Mouse (Mus musculus) spleen, adult 12 weeks (tissue): Measurements from ENCODE around the gene Lmna.
A peak's percentile ranks its signal among the peaks of the same experiment; 100 is the strongest.

Experiments
- DNase-seq: peaks from one replicate; pipeline ENCODE4 v3.0.0; 2022; ENCODE audit warnings: low spot score

The Lmna gene

DNA sequence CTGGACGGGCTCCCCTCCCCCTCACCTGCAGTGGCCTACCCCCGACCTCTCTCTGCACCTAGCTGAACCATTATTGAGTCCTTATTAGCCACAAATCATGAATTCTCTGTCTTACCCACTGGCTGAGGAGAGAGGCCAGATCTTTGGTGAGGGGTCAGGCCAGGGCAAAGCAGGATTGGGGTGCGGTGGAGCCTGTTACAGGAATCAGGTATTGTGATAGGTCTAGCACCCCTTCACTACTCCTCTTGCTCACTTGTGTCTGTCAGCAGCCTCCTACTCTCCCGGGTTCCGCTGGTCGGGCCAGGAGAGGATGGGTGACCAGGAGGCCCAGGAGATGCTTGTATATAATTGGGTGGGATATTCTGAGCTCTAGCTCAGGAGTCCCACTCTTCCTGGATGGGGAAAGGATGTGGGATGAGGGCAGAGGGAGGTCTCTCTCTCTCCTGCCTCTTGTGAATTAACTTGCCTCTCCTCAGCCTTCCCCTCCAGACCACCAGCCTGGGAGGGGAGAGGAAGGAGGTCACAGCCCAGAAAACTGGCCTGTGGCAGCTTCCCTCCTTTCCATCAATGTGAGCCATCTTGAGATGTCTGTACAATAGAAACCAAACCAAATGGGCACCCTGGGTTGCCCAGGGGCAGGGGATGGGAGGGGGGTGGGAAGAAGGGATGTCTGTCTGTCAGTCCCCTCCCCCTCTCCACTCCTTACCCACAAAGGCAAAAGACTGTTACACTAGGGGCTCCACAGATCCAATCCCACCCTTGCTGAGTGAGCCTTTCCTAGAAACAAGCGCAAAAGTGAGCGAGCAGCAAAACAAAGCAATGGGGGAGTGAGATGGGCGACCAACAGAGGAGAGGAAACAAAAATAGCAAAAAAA lies 28.8 kb upstream of the Lmna start:
- DNase-seq, result no peak

DNA sequence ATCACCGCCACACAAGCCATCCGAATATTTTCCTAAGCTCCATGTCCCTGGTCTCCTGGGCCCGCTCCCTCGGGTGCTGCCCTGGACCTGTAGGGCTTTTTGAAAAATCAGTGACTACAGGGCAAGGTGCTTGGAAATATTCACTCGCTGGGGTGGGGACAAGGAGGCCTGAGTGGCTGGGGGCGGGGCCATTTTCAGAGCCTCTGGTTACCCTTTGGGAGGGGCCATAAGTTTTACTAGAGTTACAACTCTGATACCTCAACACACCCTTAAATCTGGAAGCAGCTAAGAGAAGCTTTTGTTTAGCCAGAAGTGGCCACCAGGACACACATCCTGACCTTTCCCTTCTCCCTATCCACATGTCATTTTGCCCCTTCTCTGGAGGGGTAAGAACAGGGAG lies 27.4 kb upstream of the Lmna start:
- no peak for DNase-seq

DNA sequence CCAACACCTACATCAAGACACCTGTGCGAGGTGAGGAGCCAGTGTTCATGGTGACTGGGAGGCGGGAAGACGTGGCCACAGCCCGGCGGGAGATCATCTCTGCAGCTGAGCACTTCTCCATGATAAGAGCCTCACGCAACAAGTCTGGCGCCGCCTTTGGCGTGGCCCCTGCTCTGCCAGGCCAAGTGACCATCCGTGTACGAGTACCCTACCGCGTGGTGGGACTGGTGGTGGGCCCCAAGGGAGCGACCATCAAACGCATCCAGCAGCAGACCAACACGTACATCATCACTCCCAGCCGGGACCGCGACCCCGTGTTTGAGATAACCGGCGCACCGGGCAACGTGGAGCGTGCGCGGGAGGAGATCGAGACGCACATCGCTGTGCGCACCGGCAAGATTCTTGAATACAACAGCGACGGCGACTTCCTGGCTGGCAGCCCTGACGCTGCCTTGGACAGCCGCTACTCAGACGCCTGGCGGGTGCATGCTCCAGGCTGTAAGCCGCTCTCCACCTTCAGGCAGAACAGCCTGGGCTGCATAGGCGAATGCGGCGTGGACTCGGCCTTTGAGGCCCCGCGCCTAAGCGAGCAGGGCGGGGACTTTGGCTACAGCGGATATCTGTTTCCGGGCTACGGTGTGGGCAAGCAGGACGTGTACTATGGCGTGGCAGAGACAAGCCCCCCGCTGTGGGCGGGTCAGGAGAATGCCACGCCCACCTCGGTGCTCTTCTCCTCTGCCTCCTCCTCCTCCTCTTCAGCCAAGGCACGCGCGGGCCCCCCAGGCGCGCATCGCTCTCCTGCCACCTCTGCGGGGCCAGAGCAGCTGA lies 26.6 kb upstream of the Lmna start:
- DNase-seq, result no peak

DNA sequence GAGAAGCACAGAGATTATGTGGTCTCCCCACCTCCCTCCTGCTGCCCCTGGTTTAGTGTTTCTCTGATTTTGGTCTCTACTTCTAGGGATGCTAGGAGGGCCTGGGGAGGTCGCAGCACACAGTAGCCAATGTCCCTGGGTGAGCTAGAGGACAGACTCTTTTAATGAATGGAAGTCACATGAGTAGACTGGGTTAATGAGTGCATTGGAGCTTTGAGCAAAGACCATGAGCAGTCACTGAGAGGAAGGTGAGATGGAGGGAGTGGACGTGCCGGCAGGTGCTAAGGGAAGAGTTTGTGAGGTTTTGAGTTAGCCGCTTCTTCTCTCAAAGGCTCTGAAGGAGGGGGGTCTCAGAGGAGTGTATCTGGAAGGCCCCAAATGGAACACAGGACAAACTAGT lies 25.8 kb upstream of the Lmna start:
- DNase-seq, result no peak

DNA sequence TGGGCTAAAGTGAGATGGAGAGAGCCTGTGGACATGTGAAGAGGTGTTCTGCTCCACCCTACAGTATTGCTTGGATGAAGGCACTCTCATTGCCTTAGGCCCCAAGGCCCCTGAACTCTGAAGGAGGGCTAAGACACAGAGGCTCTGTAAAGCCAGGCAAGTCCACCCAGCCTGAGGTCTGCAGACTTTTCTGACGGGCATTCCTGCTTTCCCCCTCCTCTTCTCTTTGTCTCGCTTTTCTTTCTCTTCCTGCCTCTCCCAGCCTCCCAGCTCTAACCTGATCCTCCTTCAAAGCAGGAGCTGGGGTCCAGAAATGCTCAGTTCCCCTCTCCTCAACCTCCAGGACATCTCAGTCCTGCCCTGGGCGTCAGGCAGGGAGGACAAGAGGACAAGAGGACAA lies 25.2 kb upstream of the Lmna start:
- no peak for DNase-seq

DNA sequence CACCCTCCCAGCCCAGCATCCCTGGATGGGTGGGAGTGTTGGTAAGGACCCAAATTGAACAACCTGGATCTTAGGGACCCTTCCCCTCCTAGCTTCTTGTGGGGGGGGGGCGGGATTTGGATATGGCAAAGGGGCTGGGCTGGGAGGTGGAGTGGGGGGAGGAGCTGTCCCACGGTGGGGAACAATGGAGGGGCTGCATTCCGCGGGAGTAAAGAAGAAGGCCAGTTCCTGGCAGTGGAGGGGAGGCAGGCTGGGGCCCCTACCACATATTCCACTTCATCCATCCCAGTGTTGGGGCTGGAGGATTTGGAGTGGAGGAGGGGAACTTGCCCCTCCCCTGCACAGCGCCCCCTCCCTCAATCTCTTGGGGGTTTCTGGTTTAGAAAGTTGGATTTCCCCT lies 23.9 kb upstream of the Lmna start:
- no peak for DNase-seq

DNA sequence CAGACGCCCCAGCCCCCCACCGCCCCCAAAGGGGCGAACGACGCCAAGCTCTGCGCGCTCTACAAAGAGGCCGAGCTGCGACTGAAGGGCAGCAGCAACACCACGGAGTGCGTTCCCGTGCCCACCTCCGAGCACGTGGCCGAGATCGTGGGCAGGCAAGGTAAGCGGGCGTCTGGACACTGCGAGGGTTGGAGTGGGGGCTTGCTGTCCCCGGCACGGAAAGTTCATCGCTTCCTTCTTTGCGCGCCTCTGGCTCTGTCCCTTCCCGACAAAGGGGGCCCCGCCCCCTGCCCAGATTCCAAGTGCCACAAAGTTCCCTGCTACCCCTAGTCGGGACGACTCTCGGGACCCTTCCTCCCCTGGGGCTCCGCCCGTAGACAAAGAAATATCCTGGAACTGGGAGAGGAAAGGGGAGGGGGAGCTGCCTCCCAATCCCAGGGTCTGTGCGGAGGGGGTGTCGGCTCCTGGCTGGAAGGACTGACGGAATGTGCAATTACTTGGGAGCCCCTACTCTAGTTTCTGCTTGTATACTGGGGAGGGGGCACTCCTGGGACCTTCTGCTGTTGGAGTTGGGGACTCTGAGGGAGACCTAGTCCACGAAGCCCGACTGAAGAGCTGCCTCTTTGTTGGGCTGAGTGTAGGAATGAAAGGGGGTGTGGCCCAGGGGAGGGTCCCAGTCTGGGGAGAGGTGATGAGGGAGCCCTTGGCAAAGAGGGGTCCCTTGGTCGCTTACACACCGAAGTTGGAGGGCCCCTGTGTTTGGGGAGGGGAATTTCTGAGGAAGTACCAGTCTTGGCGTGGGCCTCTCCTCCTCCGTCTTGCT lies 23.1 kb upstream of the Lmna start:
- DNase-seq, result no peak

DNA sequence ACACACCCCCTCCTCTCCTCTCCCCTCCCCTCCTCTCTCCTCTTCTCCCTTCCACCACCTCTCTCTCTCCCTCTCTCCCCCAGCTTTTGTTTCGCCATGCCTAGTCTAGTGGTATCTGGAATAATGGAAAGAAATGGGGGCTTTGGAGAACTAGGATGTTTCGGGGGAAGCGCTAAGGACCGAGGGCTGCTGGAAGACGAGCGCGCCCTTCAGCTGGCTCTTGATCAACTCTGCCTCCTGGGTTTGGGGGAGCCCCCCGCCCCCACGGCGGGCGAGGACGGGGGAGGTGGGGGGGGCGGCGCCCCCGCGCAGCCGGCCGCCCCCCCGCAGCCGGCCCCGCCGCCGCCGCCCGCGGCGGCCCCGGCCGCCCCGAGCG lies 22.5 kb upstream of the Lmna start, which contains the start of gene Mex3a:
Gene Mex3a (plus strand): TSS at position 97 of the 376 bp plus-strand sequence.
- DNase-seq, result no peak

DNA sequence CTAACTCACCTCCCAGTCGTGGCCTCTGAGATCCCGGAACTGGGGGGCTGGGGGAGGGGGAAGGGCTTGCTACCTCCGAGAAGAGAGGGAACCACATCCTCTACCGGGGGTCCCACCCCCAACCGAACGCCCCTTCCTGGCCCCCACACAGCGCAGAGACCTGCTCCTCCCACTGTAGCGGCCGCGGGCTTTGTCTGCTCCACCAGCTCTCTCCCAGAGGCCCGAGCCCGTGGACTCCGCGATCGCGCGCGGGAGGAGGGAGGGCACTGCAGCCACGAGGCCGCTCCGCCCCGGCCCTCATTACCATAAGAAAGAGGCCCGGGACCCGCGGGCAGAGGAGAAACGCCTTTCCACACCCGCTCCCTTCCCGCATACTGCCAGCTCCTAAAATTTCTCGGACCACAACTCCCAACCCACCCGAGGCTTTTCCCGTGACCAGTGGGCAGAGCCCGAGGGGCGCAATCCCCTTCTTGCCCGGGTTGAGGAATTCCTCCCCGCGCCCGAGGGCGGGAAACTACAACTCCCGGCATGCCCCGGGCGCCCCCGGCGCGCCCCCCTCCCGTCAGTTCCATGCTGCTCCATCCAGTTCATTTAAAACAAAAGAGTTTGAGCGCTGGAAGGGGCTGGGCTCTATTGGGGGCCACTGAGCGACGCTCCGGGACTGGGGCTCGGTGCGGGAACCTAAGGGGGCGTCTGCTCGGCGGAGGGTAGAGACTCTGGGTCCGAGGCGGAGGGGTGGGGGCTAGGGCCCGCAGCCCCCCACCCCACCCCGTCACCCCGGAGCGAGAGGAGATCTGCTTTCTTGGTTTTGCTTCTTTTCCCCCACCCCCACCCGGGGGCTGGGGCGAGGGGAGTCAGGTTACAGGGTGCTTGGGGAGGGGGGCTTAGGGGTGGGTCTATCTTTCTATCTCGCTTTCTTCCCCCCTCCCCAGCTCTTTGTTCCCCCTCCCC lies 21.9 kb upstream of the Lmna start:
- peak; percentile 71 for DNase-seq

DNA sequence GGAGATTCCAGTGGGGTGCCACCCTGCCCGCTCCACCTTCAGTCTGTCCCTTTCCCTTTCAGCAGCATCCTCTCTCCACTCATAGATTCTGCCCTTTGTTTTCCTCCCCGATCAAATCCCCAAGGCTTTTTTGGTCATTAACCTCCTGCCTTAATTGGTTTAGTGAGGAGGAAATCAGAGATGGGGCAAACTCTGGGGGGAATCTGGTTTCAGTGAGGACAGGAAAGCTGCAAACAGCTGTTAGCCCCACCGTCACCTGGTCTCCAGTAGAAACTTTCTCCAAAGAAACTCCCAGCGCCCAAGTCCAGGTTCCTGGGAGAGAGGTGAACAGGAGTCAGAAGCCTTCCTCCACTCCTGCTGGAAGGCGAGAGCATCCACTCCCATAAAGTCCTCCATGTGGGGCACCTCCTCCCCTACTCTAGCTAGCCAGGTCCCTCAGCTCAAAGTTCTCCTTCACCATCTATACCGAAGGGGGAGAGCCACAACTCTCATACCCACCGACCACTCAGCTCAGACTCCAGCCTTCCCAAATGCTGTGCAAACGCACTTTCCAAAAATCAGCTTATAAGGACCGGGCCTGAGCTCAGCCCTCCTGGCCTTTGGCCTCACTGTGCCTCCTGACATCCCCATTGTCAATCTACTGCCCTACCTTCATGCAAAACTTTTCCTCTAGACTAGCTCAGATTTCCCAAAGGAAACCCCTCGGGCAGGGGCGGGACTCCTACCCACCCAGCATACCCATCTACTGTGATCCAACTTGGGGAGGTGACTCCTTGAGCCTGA lies 20.5 kb upstream of the Lmna start:
- DNase-seq, result no peak

DNA sequence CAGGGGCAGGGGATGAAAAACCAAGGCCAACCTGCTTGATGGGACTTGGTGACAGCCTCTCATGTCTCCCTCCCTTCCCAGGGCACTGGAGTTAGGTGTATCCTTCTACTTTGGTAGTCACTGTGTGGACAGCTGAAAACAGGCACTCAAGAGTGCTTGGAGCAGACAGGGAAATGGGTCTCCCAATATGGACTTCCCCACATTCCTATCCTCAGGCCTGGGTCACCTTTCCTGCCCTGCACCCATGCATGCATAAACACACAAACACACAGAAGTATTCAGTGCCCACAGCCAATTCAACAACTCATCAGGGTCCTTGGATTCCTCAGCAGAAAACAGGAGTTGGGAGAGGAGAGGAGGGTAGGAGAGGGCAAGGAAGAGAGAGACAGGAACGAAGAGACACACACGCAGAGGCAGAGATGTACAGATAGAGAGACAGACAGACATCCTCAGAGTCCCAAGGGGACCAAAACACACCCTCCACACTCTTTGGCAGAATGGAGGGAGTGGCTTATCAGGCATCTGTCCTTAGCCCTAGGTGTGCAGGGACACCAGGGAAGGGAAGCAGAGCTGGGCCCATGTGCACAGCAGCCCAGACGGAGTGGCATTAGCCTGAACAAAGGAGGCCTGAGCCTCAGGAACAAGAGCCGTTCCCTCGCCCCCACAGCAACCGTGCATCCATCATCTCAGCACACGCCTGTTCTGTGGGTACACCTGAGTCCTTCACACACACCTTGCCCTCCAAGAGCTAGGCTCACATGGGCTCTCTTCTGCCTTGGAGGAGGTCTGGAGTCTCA lies 19.6 kb upstream of the Lmna start:
- no peak for DNase-seq

DNA sequence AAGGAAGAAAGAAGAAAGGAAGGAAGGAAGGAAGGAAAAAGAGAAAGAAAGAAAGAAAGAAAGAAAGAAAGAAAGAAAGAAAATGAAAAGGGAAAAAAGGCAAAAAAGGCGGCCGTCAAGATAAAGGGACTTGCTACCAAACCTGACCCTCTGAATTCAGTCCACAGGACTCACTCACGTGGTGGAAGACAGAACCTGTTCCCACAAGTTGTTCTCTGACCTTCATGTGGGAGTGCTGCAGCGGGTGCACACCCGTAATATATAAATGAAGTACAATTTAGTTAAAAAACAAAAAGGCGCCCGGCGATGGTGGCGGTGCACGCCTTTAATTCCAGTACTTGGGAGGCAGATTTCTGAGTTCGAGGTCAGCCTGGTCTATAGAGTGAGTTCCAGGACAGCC lies 18.9 kb upstream of the Lmna start:
- DNase-seq, result no peak

DNA sequence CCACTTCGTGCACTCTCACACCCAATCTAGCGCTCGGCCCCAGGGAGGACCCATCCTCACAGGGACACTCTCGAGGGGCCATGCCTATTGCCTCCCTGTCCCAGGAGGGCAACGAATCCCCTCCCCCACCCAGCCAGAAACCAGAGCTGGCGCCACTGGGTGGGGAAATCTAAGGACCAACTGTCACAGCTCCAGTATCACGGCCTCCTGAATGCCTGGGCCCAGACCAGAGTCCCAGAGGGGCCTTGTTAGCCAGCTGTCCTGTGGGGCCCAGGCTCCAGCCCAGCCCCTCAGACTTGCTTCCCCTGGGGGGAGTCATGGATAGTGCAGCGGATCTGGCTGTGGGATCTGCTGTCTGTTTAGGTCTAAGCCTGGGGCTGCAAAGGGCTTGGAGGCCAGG lies 17.8 kb upstream of the Lmna start:
- DNase-seq, result no peak

DNA sequence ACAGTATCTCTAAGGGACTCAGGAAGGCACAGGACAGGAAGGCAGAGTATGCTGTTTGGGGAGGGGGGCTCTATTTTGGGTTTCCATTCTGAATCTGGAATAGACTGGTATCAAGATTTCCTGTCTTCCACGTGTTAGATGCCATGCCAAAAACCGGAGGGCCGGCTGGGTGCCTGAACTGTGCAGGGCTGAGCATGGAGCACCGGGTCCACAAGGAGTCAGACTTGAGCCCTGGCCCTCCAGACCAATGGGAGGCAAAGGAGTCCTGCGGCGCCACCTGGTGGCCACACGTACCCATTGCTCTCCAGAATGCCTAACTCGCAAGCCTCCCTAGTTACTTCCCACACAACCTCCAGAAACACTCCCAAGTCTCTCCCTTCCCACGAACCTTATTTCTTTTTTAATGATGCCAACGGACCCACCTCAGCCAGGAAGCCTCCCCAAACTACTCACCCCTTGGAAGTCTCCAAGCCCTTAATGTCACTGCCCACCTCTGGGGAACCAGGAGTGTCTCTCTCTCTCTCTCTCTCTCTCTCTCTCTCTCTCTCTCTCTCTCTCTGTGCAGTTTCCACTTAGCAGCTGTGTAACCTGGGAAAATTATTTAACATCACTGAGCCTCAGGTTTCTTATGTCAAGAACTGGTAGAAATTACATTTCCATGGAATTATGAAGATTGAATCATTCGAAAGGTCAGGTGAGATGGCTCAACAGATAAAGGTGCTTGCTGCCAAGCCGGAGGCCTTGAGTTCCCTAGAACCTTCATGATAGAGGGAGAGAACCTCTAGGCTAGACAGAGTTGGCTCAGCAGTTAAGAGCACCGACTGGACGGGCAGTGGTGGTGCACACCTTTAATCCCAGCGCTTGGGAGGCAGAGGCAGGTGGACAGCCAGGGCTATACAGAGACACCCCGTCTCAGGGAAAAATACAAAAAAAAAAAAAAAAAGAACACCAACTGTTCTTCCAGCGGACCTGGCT lies 16.7 kb upstream of the Lmna start:
- DNase-seq, result peak; percentile 77

DNA sequence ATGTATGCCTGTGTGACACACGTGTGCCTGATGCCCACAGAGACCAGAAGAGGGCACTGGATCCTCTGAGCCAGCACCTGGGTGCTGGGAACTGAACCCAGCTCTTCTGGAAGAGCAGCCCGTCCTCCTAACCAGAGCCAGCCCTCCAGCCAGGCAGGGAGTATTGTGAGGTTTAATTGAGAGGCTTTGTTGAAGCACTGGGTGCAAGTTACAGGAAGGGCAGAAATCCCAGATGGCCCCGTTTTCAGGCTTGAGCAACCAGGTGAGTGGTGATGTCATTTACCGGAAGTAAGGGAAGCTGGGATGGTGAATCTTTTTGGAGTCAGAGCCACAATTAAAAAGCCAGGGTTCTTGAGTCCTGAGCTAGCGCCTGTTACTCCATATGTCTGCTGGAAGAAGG lies 15.3 kb upstream of the Lmna start:
- no peak for DNase-seq

DNA sequence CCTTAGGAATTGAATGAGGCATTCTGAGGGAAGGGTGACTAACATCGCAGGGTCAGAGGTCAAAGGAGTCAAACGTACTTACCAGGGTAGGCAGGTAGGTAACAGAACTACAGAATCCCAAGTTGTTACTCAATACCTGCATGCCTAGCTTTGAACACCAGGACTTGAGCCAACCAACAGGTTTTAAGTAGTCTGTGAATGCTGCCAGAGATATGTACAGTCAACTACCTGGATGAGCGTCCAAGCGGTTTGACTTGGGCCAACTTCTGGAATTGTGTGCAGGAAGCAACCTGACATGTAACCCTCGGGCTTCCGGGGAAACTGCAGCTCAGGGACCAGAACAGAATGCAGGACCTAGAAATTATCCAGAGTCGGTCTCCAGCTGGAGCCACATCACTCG lies 13.3 kb upstream of the Lmna start:
- DNase-seq, result no peak

DNA sequence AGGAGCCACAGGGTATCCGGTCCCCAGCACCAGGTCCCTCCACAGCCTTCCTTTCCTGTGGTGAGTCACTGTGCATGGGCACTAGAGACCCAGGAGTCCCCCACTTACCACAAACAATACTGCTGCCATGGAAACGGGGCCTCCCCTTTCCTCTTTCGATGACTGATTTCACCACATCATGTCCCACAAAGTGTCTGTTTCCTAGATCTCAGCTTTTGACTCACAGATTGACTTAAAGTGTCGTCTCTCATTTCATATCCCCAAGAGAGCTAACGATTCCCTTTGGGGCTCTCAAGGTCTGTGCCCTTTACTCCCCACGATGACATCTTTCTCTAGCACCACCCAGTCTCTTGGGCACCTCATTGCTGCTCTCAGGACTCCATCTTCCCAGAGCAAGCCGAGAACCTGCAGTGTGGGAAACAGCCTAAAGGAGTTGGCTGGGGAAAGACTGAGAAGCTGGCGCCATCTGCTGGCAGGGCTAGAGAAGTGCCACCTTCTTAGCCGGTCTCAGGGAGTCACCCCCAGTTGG lies 12.1 kb upstream of the Lmna start:
- DNase-seq, result peak; percentile 62

DNA sequence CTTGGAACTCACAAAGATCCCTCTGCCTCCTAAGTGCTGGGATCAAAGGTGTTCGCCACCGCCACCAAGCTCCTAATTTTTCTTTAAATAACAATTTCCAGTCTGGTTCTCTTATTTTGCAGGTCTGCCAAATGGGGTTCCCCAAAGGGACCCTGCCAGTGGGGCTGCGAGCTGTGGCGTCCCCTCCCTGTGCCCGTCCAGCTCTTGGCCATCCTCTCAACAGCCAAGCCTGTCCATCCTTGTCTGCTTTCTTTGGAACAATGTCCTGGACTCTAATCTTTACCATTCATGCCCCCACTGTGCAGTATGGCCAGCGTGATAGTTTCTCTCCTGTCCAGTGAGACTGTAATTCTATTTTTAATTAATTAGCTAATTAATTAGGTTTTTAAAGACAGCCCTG lies 11.4 kb upstream of the Lmna start:
- no peak for DNase-seq
